Mouse (Mus musculus): Measurements from ENCODE around the gene Dnajb4.
"Not testable (repeated sequence)": the region's sequence is repeated elsewhere in the genome, so short reads cannot be mapped to it uniquely, and the experiment has no call there.

Dnajb4 gene

GRCm38 (mm10) chr3:152147085-152147831, 62.8 kb downstream of the Dnajb4 start:
- DNase-seq (ENCODE audit: low read depth, low spot score), result no peak

GRCm38 (mm10) chr3:152145186-152145585, 64.9 kb downstream of the Dnajb4 start:
- DNase-seq (ENCODE audit: low read depth, low spot score), result no peak

- no peak for DNase-seq (ENCODE audit: low read depth, low spot score)
Measured at GRCm38 (mm10) chr3:152142989-152143695, 67.0 kb downstream of the Dnajb4 start.

GRCm38 (mm10) chr3:152142146-152142545, 68.0 kb downstream of the Dnajb4 start:
- DNase-seq (ENCODE audit: low read depth, low spot score), result no peak

GRCm38 (mm10) chr3:152139308-152139707, 70.8 kb downstream of the Dnajb4 start:
- not testable (repeated sequence) for DNase-seq (ENCODE audit: low read depth, low spot score)

- DNase-seq (ENCODE audit: low read depth, low spot score), result not testable (repeated sequence)
Measured at GRCm38 (mm10) chr3:152136106-152136505, 74.0 kb downstream of the Dnajb4 start.

- DNase-seq (ENCODE audit: low read depth, low spot score), result no peak
Measured at GRCm38 (mm10) chr3:152133621-152134020, 76.5 kb downstream of the Dnajb4 start.

GRCm38 (mm10) chr3:152130963-152131362, 79.1 kb downstream of the Dnajb4 start:
- no peak for DNase-seq (ENCODE audit: low read depth, low spot score)

GRCm38 (mm10) chr3:152129426-152129825, 80.7 kb downstream of the Dnajb4 start:
- DNase-seq (ENCODE audit: low read depth, low spot score), result not testable (repeated sequence)

- no peak for DNase-seq (ENCODE audit: low read depth, low spot score)
Measured at GRCm38 (mm10) chr3:152128631-152129030, 81.5 kb downstream of the Dnajb4 start.

All from embryo, embryonic 11.5 days (tissue).